Mouse (Mus musculus): ENCODE measurements around the gene Sema4c. TPM values are rescaled to one million over a fixed set of nuclear protein-coding genes. Genes with fewer than 3 reads are reported as not detected.
A peak's percentile ranks its signal among the peaks of the same experiment; 100 is the strongest.

The Sema4c gene
- polyA plus RNA-seq, 1 experiment from 2014 or later: 3.3 TPM

- peak; percentile 98 for ATAC-seq (replicated peaks; ENCODE audit: low FRiP score)
- Histone ChIP-seq H3K4me2 (ENCODE audit: low read depth, low read length, severe bottlenecking) (peak within 1 kb of the TSS; percentile 73), H3K36me3 (ENCODE audit: control insufficient read depth, insufficient read depth, low read length) (peaks cover 27% of the 10 kb centered on the region), H3K9me3 (ENCODE audit: control insufficient read depth, low read length) (no peaks in the 10 kb centered on the region), H3K27ac (ENCODE audit: low read depth, low read length) (peak within 1 kb of the TSS; percentile 57; the same call in 1 of the 2 replicates), H3K4me3 (ENCODE audit: low read depth, low read length) (peak within 1 kb of the TSS; percentile 59), H3K27me3 (ENCODE audit: control insufficient read depth, insufficient read depth, low read length) (no peaks in the 10 kb centered on the region), H3K9ac (ENCODE audit: low read length) (peak within 1 kb of the TSS; percentile 75), H3K4me1 (replicated peaks; ENCODE audit: control insufficient read depth, insufficient read depth, low read length) (peaks cover 13% of the 10 kb centered on the region)
- under 1% methylated on average over 43 of the region's 43 CpGs for WGBS
- DNase-seq (ENCODE audit: low spot score): peak; percentile 97
These were observed 11.2 kb downstream of the Sema4c start, which contains the start of gene Ankrd39 for GRCm38 (mm10) chr1:36546888-36547471. Ankrd39 (minus strand) TSS chr1:36547445.

- peak overlapping the region; percentile 75 for H3K9ac ChIP-seq (ENCODE audit: low read length)
These were observed 12.1 kb downstream of the Sema4c start for GRCm38 (mm10) chr1:36545845-36546600.

GRCm38 (mm10) chr1:36545382-36545781, 12.8 kb downstream of the Sema4c start:
- no peaks in the 10 kb centered on the region for H3K27me3 ChIP-seq (ENCODE audit: control insufficient read depth, insufficient read depth, low read length)
- ATAC-seq (replicated peaks; ENCODE audit: low FRiP score) (no peak), DNase-seq (ENCODE audit: low spot score) (no peak)
- H3K4me3 ChIP-seq (ENCODE audit: low read depth, low read length): no peak overlapping the region
- H3K36me3 ChIP-seq (ENCODE audit: control insufficient read depth, insufficient read depth, low read length): peaks cover 12% of the 10 kb centered on the region
- H3K9ac ChIP-seq (ENCODE audit: low read length): no peak overlapping the region
- no peak overlapping the region for H3K27ac ChIP-seq (ENCODE audit: low read depth, low read length)
- peaks cover 13% of the 10 kb centered on the region for H3K4me1 ChIP-seq (replicated peaks; ENCODE audit: control insufficient read depth, insufficient read depth, low read length)
- H3K4me2 ChIP-seq (ENCODE audit: low read depth, low read length, severe bottlenecking): no peak overlapping the region
- 80% methylated on average over 2 of the region's 2 CpGs for WGBS
- H3K9me3 ChIP-seq (ENCODE audit: control insufficient read depth, low read length): no peaks in the 10 kb centered on the region

More at GRCm38 (mm10) chr1:36545845-36546600, 12.1 kb downstream of the Sema4c start:
- Histone ChIP-seq H3K27ac (ENCODE audit: low read depth, low read length) (no peak overlapping the region), H3K4me1 (replicated peaks; ENCODE audit: control insufficient read depth, insufficient read depth, low read length) (peaks cover 13% of the 10 kb centered on the region), H3K9me3 (ENCODE audit: control insufficient read depth, low read length) (no peaks in the 10 kb centered on the region), H3K36me3 (ENCODE audit: control insufficient read depth, insufficient read depth, low read length) (peaks cover 17% of the 10 kb centered on the region), H3K4me2 (ENCODE audit: low read depth, low read length, severe bottlenecking) (peak overlapping the region; percentile 73), H3K4me3 (ENCODE audit: low read depth, low read length) (peak overlapping the region; percentile 59), H3K27me3 (ENCODE audit: control insufficient read depth, insufficient read depth, low read length) (no peaks in the 10 kb centered on the region)
- 69% methylated on average over 19 of the region's 19 CpGs for WGBS
- DNase-seq (ENCODE audit: low spot score): no peak
- no peak for ATAC-seq (replicated peaks; ENCODE audit: low FRiP score)

- no peak for DNase-seq (ENCODE audit: low spot score)
- 93% methylated on average over 9 of the region's 9 CpGs for WGBS
- Histone ChIP-seq H3K36me3 (ENCODE audit: control insufficient read depth, insufficient read depth, low read length) (no peaks in the 10 kb centered on the region), H3K27me3 (ENCODE audit: control insufficient read depth, insufficient read depth, low read length) (no peaks in the 10 kb centered on the region), H3K9me3 (ENCODE audit: control insufficient read depth, low read length) (no peaks in the 10 kb centered on the region), H3K4me2 (ENCODE audit: low read depth, low read length, severe bottlenecking) (no peak overlapping the region), H3K4me1 (replicated peaks; ENCODE audit: control insufficient read depth, insufficient read depth, low read length) (peaks cover 11% of the 10 kb centered on the region), H3K4me3 (ENCODE audit: low read depth, low read length) (no peak overlapping the region), H3K27ac (ENCODE audit: low read depth, low read length) (no peak overlapping the region), H3K9ac (ENCODE audit: low read length) (no peak overlapping the region)
- no peak for ATAC-seq (replicated peaks; ENCODE audit: low FRiP score)
These were observed 15.2 kb downstream of the Sema4c start for GRCm38 (mm10) chr1:36542925-36543324.

- no peaks in the 10 kb centered on the region for H3K36me3 ChIP-seq (ENCODE audit: control insufficient read depth, insufficient read depth, low read length)
- H3K27me3 ChIP-seq (ENCODE audit: control insufficient read depth, insufficient read depth, low read length): no peaks in the 10 kb centered on the region
- WGBS: 95% methylated on average over 16 of the region's 16 CpGs
- no peak overlapping the region for H3K4me2 ChIP-seq (ENCODE audit: low read depth, low read length, severe bottlenecking)
- DNase-seq (ENCODE audit: low spot score): no peak
- H3K4me3 ChIP-seq (ENCODE audit: low read depth, low read length): no peak overlapping the region
- H3K9ac ChIP-seq (ENCODE audit: low read length): no peak overlapping the region
- no peak overlapping the region for H3K27ac ChIP-seq (ENCODE audit: low read depth, low read length)
- H3K9me3 ChIP-seq (ENCODE audit: control insufficient read depth, low read length): no peaks in the 10 kb centered on the region
- H3K4me1 ChIP-seq (replicated peaks; ENCODE audit: control insufficient read depth, insufficient read depth, low read length): peaks cover 7% of the 10 kb centered on the region; the same call in 1 of the 2 replicates
- no peak for ATAC-seq (replicated peaks; ENCODE audit: low FRiP score)
These were observed 16.3 kb downstream of the Sema4c start for GRCm38 (mm10) chr1:36541844-36542243.

GRCm38 (mm10) chr1:36540807-36541206, 17.3 kb downstream of the Sema4c start:
- 0 out of 2 replicates have a peak, but pooled peaks cover 2% of the 10 kb centered on the region for H3K4me1 ChIP-seq (replicated peaks; ENCODE audit: control insufficient read depth, insufficient read depth, low read length)
- no peaks in the 10 kb centered on the region for H3K9me3 ChIP-seq (ENCODE audit: control insufficient read depth, low read length)
- no peaks in the 10 kb centered on the region for H3K36me3 ChIP-seq (ENCODE audit: control insufficient read depth, insufficient read depth, low read length)
- H3K4me3 ChIP-seq (ENCODE audit: low read depth, low read length): no peak overlapping the region
- no peak overlapping the region for H3K4me2 ChIP-seq (ENCODE audit: low read depth, low read length, severe bottlenecking)
- H3K27me3 ChIP-seq (ENCODE audit: control insufficient read depth, insufficient read depth, low read length): no peaks in the 10 kb centered on the region
- WGBS: 96% methylated on average over 12 of the region's 12 CpGs
- ATAC-seq (replicated peaks; ENCODE audit: low FRiP score) (no peak), DNase-seq (ENCODE audit: low spot score) (no peak)
- H3K9ac ChIP-seq (ENCODE audit: low read length): no peak overlapping the region
- H3K27ac ChIP-seq (ENCODE audit: low read depth, low read length): no peak overlapping the region

GRCm38 (mm10) chr1:36540132-36540531, 18.0 kb downstream of the Sema4c start:
- no peak overlapping the region for H3K27ac ChIP-seq (ENCODE audit: low read depth, low read length)
- ATAC-seq (replicated peaks; ENCODE audit: low FRiP score): no peak
- DNase-seq (ENCODE audit: low spot score): no peak
- H3K9me3 ChIP-seq (ENCODE audit: control insufficient read depth, low read length): no peaks in the 10 kb centered on the region
- H3K36me3 ChIP-seq (ENCODE audit: control insufficient read depth, insufficient read depth, low read length): no peaks in the 10 kb centered on the region
- H3K9ac ChIP-seq (ENCODE audit: low read length): no peak overlapping the region
- H3K4me2 ChIP-seq (ENCODE audit: low read depth, low read length, severe bottlenecking): no peak overlapping the region
- no peaks in the 10 kb centered on the region for H3K4me1 ChIP-seq (replicated peaks; ENCODE audit: control insufficient read depth, insufficient read depth, low read length)
- H3K4me3 ChIP-seq (ENCODE audit: low read depth, low read length): no peak overlapping the region
- 88% methylated on average over 11 of the region's 11 CpGs for WGBS
- H3K27me3 ChIP-seq (ENCODE audit: control insufficient read depth, insufficient read depth, low read length): no peaks in the 10 kb centered on the region

- Histone ChIP-seq H3K4me1 (replicated peaks; ENCODE audit: control insufficient read depth, insufficient read depth, low read length) (no peaks in the 10 kb centered on the region), H3K27me3 (ENCODE audit: control insufficient read depth, insufficient read depth, low read length) (no peaks in the 10 kb centered on the region), H3K9ac (ENCODE audit: low read length) (no peak within 1 kb of the TSS), H3K4me3 (ENCODE audit: low read depth, low read length) (no peak within 1 kb of the TSS), H3K27ac (ENCODE audit: low read depth, low read length) (no peak within 1 kb of the TSS), H3K36me3 (ENCODE audit: control insufficient read depth, insufficient read depth, low read length) (no peaks in the 10 kb centered on the region), H3K9me3 (ENCODE audit: control insufficient read depth, low read length) (no peaks in the 10 kb centered on the region), H3K4me2 (ENCODE audit: low read depth, low read length, severe bottlenecking) (no peak within 1 kb of the TSS)
- ATAC-seq (replicated peaks; ENCODE audit: low FRiP score) (no peak), DNase-seq (ENCODE audit: low spot score) (no peak)
- WGBS: 65% methylated on average over 9 of the region's 9 CpGs
These were observed 19.0 kb downstream of the Sema4c start, which contains the start of gene Gm42417 for GRCm38 (mm10) chr1:36539186-36539585. Gm42417 (minus strand) TSS chr1:36539429.
